Mouse (Mus musculus): Measurements from ENCODE around the gene Shisa8. TPM values are rescaled to one million over a fixed set of nuclear protein-coding genes. Genes with fewer than 3 reads are reported as not detected.

The Shisa8 gene
- polyA plus RNA-seq, 1 experiment: 0.13 TPM

DNA sequence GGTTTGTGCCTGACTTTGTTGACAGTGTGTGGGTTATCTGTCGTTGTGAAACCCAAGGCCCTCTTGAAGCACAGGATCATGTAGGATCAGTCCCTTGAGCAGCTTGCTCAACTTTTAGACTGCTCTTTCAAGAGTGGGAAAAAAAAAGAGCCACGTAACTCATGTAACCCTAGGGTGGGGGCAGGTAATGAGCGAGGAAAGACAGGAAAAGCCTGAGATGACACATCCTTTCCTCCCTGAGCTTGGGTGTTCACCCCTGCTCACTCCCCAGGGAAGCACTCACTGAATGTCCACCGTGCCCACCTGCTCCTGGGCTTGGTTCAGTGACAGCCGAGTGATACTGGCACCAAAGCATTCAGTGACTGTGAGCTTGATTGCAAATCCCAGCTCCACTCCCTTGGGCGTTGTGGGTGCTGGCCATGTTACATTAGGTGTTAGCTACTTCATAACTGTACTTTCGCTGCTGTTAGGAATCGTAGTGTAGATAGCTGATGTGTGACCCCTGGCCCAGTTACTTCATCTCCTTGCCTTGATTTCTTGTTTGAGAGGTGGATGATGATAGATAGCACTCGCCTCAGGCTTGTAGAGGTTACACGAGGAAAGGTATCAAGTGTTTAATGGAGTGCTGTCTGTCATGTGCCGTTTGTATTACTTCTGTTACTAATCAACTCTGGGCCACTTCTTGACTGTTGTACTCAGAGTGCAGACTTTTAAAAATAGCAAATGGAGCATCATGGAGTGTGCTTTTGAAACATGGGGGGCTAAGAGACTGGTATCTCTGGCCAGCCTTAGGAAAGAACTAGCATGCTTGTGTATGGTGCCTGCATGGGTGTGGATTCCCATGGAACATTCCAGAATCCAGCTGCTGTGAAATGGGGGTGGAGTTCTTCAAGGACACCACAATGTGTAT, 51.6 kb downstream of the Shisa8 start:
- Histone ChIP-seq H3K36me3 (ENCODE audit: control insufficient read depth, insufficient read depth) (no peaks in the 10 kb centered on the region), H3K4me2 (ENCODE audit: low read depth) (peak overlapping the region; percentile 26), H3K27me3 (ENCODE audit: control insufficient read depth, insufficient read depth, insufficient read length) (no peaks in the 10 kb centered on the region), H3K4me3 (no peak overlapping the region), H3ac (ENCODE audit: control insufficient read depth, insufficient read length) (no peak overlapping the region), H3K79me2 (ENCODE audit: control insufficient read depth, insufficient read depth) (peaks cover 100% of the 10 kb centered on the region)
- TF ChIP-seq MAX (IDR thresholded peaks at IDR 0.05; ENCODE audit: low read depth) (no peak), POLR2AphosphoS2 (IDR thresholded peaks at IDR 0.05; ENCODE audit: insufficient read length, low read depth) (peak; percentile 17), CEBPB (IDR thresholded peaks at IDR 0.05; ENCODE audit: insufficient read depth, poor library complexity, severe bottlenecking) (no peak), E2F4 (IDR thresholded peaks at IDR 0.05; ENCODE audit: insufficient read depth) (no peak), TCF12 (IDR thresholded peaks at IDR 0.05; ENCODE audit: insufficient read depth, poor library complexity, severe bottlenecking) (no peak), MYOD1 (IDR thresholded peaks at IDR 0.05; ENCODE audit: control insufficient read depth in 1 of 3, insufficient read length in 2 of 3, low read depth in 2 of 3) (peak; percentile 46 to 94 (median 52)), SRF (IDR thresholded peaks at IDR 0.05; ENCODE audit: control insufficient read depth, insufficient read length, low read depth) (no peak), MYOG (IDR thresholded peaks at IDR 0.05; ENCODE audit: control insufficient read depth in 1 of 3, insufficient read depth in 1 of 3, insufficient read length in 2 of 3, low read depth in 2 of 3) (peak in 1 of 3 experiments; percentile 84)

DNA sequence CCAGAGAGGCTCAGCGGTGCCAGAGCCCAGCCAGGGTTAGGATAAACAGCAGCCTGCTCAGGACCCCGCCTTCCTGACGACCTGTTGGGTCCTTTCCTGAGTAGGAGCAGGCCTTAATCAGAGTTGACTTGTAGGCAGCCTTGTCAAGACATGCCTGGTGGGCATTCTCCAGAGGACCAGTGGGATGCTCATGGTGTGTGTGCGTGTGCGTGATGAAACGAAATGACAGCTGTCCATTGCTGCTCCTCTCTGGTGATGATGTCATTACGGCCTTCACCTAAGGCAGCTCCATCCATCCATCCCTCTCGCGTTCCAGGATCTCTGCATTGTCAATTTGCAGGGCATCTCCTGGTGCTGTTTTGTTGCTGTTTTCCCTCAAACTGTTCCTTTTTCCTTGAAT, 53.1 kb downstream of the Shisa8 start:
- H3K27me3 ChIP-seq (ENCODE audit: control insufficient read depth, insufficient read depth, insufficient read length): no peaks in the 10 kb centered on the region
- H3K36me3 ChIP-seq (ENCODE audit: control insufficient read depth, insufficient read depth): no peaks in the 10 kb centered on the region
- no peak overlapping the region for H3K4me2 ChIP-seq (ENCODE audit: low read depth)
- H3ac ChIP-seq (ENCODE audit: control insufficient read depth, insufficient read length): no peak overlapping the region
- H3K79me2 ChIP-seq (ENCODE audit: control insufficient read depth, insufficient read depth): peaks cover 100% of the 10 kb centered on the region
- TF ChIP-seq E2F4 (IDR thresholded peaks at IDR 0.05; ENCODE audit: insufficient read depth) (no peak), MYOG (IDR thresholded peaks at IDR 0.05; ENCODE audit: control insufficient read depth in 1 of 3, insufficient read depth in 1 of 3, insufficient read length in 2 of 3, low read depth in 2 of 3) (peak in 1 of 3 experiments; percentile 41), POLR2AphosphoS2 (IDR thresholded peaks at IDR 0.05; ENCODE audit: insufficient read length, low read depth) (peak; percentile 54), MYOD1 (IDR thresholded peaks at IDR 0.05; ENCODE audit: control insufficient read depth in 1 of 3, insufficient read length in 2 of 3, low read depth in 2 of 3) (peak in 2 of 3 experiments; percentile 13 to 65), SRF (IDR thresholded peaks at IDR 0.05; ENCODE audit: control insufficient read depth, insufficient read length, low read depth) (peak; percentile 8), CEBPB (IDR thresholded peaks at IDR 0.05; ENCODE audit: insufficient read depth, poor library complexity, severe bottlenecking) (no peak), TCF3 (IDR thresholded peaks at IDR 0.05; ENCODE audit: insufficient read length, low read depth) (no peak), TCF12 (IDR thresholded peaks at IDR 0.05; ENCODE audit: insufficient read depth, poor library complexity, severe bottlenecking) (no peak), USF1 (IDR thresholded peaks at IDR 0.05; ENCODE audit: low read depth) (no peak), MAX (IDR thresholded peaks at IDR 0.05; ENCODE audit: low read depth) (no peak)
- no peak overlapping the region for H3K4me3 ChIP-seq

DNA sequence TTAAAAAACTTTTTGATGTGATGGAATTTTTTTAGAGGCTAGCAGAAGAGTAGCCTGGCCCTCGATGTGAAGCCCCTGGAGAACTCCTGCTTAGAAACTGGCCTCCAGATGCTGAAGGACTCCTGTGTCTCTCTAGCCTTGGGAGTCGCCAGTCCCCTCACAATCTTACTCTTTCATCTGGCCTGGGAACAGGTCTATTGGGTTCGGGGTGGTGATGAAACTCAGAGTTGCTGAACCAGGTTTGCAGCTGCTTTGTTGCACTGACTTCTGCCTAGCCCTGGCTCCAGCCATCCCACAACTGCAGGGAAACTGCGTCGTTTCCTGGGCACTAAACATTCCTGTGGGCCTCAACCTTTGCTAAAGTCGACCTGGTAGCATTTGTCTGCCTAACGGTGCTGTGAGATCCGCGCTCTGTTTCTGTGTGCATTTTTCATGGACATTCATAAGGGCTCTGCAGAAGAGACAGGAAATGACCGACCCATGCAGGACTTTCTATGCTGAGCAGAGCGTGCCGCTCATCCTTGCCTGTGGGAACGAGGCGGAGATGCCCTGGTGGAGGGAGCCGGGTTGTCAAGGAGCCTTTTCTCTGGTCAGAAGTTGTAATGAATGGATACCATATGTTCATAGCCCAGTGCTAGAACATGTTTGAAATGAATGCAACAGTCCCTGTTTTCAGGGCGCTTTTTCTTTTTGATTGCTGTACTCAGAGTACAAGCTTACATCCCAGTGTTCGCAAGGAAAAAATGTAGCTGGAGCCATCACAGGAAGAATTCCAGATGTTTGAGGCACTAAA, 54.2 kb downstream of the Shisa8 start:
- Histone ChIP-seq H3K36me3 (ENCODE audit: control insufficient read depth, insufficient read depth) (no peaks in the 10 kb centered on the region), H3K79me2 (ENCODE audit: control insufficient read depth, insufficient read depth) (peaks cover 100% of the 10 kb centered on the region), H3K27me3 (ENCODE audit: control insufficient read depth, insufficient read depth, insufficient read length) (no peaks in the 10 kb centered on the region), H3K4me2 (ENCODE audit: low read depth) (no peak overlapping the region), H3K4me3 (no peak overlapping the region), H3ac (ENCODE audit: control insufficient read depth, insufficient read length) (no peak overlapping the region)
- no peak for TF ChIP-seq SRF (IDR thresholded peaks at IDR 0.05; ENCODE audit: control insufficient read depth, insufficient read length, low read depth)
- no peak for TF ChIP-seq E2F4 (IDR thresholded peaks at IDR 0.05; ENCODE audit: insufficient read depth)
- no peak for TF ChIP-seq TCF12 (IDR thresholded peaks at IDR 0.05; ENCODE audit: insufficient read depth, poor library complexity, severe bottlenecking)
- TF ChIP-seq CEBPB (IDR thresholded peaks at IDR 0.05; ENCODE audit: insufficient read depth, poor library complexity, severe bottlenecking): no peak
- TF ChIP-seq POLR2A (IDR thresholded peaks at IDR 0.05; ENCODE audit: insufficient read length, low read depth): no peak
- TF ChIP-seq MYOG (IDR thresholded peaks at IDR 0.05; ENCODE audit: control insufficient read depth in 1 of 3, insufficient read depth in 1 of 3, insufficient read length in 2 of 3, low read depth in 2 of 3): no peak
- TF ChIP-seq TCF3 (IDR thresholded peaks at IDR 0.05; ENCODE audit: insufficient read length, low read depth): no peak
- no peak for TF ChIP-seq MAX (IDR thresholded peaks at IDR 0.05; ENCODE audit: low read depth)
- TF ChIP-seq POLR2AphosphoS2 (IDR thresholded peaks at IDR 0.05; ENCODE audit: insufficient read length, low read depth): no peak
- no peak for TF ChIP-seq MYOD1 (IDR thresholded peaks at IDR 0.05; ENCODE audit: control insufficient read depth in 1 of 3, insufficient read length in 2 of 3, low read depth in 2 of 3)

DNA sequence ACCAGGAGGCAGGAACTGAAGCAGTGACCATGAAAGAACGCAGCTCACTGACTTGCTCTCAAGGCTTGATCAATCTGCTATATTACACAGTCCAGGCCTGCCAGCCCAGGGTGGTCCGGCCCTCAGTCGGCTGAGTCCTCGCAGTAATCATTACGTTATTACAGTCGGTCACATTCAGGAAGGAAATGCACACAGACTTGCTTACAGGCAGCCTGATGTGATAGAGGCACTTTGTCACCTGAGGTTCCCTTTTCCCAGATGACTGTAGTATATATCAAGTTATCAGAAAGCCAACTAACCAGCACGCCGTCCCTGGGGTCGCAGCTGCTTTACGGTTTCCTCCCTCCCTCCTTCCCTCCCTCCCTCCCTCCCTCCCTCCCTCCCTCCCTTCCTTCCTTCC, 55.7 kb downstream of the Shisa8 start:
- TF ChIP-seq TCF3 (IDR thresholded peaks at IDR 0.05; ENCODE audit: insufficient read length, low read depth) (no peak), SRF (IDR thresholded peaks at IDR 0.05; ENCODE audit: control insufficient read depth, insufficient read length, low read depth) (no peak), TCF12 (IDR thresholded peaks at IDR 0.05; ENCODE audit: insufficient read depth, poor library complexity, severe bottlenecking) (no peak), POLR2AphosphoS2 (IDR thresholded peaks at IDR 0.05; ENCODE audit: insufficient read length, low read depth) (peak; percentile 24), REST (IDR thresholded peaks at IDR 0.05; ENCODE audit: insufficient read depth, insufficient read length) (no peak), USF1 (IDR thresholded peaks at IDR 0.05; ENCODE audit: low read depth) (no peak), POLR2A (IDR thresholded peaks at IDR 0.05; ENCODE audit: insufficient read length, low read depth) (no peak), CEBPB (IDR thresholded peaks at IDR 0.05; ENCODE audit: insufficient read depth, poor library complexity, severe bottlenecking) (no peak), MAX (IDR thresholded peaks at IDR 0.05; ENCODE audit: low read depth) (no peak)
- Histone ChIP-seq H3K79me2 (ENCODE audit: control insufficient read depth, insufficient read depth) (peaks cover 100% of the 10 kb centered on the region), H3K36me3 (ENCODE audit: control insufficient read depth, insufficient read depth) (peaks cover 9% of the 10 kb centered on the region)

More for the DNA sequence above, 55.7 kb downstream of the Shisa8 start:
- Histone ChIP-seq H3K4me3 (no peak overlapping the region), H3ac (ENCODE audit: control insufficient read depth, insufficient read length) (no peak overlapping the region), H3K27me3 (ENCODE audit: control insufficient read depth, insufficient read depth, insufficient read length) (no peaks in the 10 kb centered on the region), H3K4me2 (ENCODE audit: low read depth) (peak overlapping the region; percentile 65)

Measured in myocyte (in vitro differentiated cells).